Mouse (Mus musculus): Measurements from ENCODE around the gene Gm10065.

Gm10065 gene

GRCm38 (mm10) chr13:21478759-21479670 is at the start of gene Gm10065, which contains the start of gene Zkscan4:
Gm10065 (minus strand) TSS chr13:21479441.
Zkscan4 (plus strand) TSS chr13:21478907.
- WGBS, result 4% methylated on average over 31 of the region's 31 CpGs

DNA sequence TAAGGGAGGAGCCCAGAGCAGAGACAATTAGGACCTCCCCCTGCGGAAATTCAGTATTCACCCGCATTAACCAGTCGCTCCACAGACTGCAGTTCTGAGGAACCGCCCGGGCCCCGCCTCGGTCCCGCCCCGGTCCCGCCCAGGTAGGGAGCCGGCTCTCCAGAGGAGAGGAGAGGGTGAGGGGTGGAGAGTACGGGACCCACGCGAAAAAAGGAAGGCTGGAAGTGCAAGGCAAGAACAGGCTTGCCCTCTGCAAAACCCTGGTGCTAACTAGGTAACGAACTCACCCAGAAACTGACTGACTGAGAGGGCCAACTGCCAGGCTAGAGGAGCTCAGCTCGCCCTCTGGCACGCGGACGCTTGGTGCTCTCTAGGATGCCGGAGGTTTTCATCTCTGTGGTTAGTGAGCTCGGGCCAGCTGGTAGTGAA is 27.0 kb upstream of the Gm10065 start:
- WGBS, result 0% methylated on average over 21 of the region's 21 CpGs

DNA sequence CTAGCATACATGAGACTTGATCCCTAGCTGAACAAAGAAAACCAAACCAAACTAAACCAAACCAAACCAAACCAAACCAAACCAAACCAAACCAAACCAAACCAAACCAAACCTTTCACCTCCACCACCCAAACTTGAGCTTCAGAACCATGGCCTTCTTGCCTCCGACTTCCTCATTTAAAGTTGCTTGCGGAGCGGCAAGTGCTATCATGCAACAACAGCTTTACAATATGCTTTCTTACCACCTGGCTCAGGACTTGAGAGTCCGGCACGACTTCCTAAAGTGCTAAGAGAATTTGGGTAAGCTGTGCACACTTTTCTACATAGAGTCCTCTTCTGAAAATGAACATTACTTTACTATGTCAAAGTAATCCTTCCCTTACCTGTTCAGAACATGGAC is 23.1 kb upstream of the Gm10065 start:
- 91% methylated on average over 5 of the region's 5 CpGs for WGBS

DNA sequence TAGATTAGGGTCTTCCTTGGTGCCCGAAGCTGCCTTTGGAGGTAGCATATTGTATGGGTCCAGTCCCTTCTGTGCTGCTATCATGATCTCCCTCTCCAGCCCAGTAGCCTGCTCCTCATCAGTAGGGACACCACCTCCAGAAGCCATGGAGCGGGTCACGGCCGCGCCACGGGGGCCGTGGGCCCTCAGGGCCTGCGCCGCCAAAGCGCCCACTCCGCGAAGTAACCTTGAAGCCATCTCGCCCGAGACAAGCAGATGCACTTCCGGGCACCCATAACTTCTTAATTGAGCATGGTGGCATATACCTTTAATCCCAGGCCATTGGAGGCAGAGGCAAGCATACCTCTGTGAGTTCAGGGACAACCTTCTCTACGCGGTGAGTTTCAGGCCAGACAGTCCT is 21.9 kb upstream of the Gm10065 start, which contains the start of gene Gm11273:
Gene Gm11273, minus strand, starts transcription at position 237 of the 400 bp plus-strand sequence.
- 96% methylated on average over 17 of the region's 17 CpGs for WGBS

GRCm38 (mm10) chr13:21495080-21495479 is 15.8 kb upstream of the Gm10065 start, which contains the start of gene AK157302:
AK157302 (plus strand) TSS chr13:21495223.
- WGBS, result 96% methylated on average over 21 of the region's 21 CpGs

GRCm38 (mm10) chr13:21492847-21493246 is 13.6 kb upstream of the Gm10065 start:
- WGBS, result 93% methylated on average over 5 of the region's 5 CpGs

DNA sequence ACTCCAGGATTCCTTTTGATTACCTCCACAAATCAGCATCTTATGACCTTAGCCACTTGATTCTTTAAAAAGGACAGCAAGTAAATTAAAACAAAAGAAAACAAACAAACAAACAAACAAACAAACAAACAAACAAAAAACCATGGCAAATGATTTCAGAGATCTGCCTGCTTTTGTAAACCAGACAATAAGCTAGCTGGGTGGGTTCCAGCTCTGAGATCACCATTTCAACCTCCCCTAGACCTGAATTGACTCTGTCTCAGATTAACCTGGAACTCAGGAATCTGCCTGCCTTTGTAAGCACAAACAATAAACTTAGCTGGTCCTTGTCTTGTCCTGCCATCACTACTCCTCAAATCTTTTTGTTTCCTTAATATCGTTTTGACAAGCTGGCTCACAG is 7.6 kb upstream of the Gm10065 start:
- 89% methylated on average over 1 of the region's 1 CpGs for WGBS

DNA sequence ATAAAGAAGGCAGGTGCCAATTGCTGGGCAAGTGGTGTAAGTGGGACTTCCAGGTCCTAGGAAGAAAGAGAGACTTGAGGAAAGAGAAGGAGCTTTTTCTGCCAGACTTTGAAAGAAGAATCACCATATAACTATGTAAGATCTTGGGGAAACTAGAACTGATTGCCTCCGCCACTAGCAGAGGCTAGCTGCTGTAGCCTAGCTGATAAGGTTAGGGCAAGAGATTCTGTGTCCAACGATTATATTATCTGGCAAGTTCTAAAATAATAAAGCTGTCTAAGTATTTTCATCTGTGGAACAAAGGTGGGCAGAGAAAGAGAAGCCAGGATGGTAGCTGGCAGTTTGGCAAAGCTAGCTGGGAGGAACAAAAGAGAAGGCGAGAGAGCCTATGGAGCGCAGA is 6.8 kb downstream of the Gm10065 start:
- 40% methylated on average over 4 of the region's 4 CpGs for WGBS

DNA sequence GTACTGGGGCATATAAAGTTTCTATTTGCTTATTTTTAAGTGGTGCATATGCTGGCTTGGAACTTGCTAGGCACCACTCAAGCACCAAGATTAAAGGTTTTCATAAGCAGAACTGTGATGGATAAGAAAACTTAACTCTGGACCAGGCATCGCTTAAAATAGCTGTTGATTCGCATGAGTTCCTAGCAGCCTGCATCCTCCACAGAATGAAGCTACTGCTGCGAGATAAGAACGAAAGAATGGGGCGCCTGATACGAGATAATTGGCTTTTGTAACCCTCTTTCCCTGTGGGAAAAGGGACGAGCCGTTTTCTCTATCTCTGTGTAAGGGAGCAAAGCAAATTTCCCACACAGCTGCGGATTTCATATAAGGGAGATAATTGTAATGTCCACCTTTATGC is 10.1 kb downstream of the Gm10065 start:
- WGBS, result 23% methylated on average over 9 of the region's 9 CpGs

GRCm38 (mm10) chr13:21468061-21469019 is 10.9 kb downstream of the Gm10065 start, which contains the start of gene Nkapl:
Nkapl (minus strand) TSS chr13:21468509.
- WGBS, result under 1% methylated on average over 54 of the region's 54 CpGs

- 85% methylated on average over 10 of the region's 10 CpGs for WGBS
These were observed 11.9 kb downstream of the Gm10065 start for GRCm38 (mm10) chr13:21467336-21467735.

DNA sequence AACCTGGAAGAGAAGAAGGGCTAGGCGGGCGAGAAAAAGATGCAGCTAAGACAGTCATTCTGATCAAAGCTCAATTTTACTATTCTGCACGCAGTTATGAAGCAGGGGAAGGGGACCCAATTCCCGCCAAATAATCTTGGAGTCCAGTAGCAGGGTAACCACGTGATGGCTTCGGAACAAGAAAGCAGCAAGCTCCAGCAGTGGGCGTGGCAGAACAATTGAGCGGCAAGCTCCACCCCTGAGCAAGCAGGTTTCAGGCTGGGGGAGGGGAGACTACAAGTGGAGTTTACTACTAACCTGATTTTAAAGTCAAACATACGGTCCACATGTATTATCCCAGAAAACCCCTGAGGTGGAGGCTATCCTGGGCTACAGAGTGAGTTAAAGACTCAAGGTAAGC is 16.7 kb downstream of the Gm10065 start:
- 55% methylated on average over 9 of the region's 9 CpGs for WGBS

DNA sequence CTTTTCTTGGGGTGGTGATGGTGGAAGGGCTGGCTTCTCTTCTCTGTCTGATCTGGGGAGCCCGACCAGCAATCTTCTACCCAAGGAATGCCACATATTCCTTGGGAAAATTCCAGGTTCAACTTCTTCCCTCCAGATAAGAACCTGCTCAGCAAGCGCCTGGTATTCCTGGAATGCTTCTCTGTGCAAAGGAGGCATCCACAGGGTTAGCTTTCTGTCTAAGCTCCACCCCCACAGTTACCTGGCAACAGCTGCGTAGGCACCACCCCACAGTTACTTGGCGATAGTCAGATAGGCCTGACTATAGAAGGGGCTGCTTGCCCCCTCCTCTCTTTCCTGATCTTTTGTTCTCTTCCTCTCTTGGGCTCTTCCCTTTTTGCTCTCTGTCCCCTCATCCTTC is 22.9 kb downstream of the Gm10065 start:
- WGBS, result 28% methylated on average over 4 of the region's 4 CpGs

GRCm38 (mm10) chr13:21454133-21454532 is 25.1 kb downstream of the Gm10065 start:
- WGBS, result 88% methylated on average over 3 of the region's 3 CpGs

DNA sequence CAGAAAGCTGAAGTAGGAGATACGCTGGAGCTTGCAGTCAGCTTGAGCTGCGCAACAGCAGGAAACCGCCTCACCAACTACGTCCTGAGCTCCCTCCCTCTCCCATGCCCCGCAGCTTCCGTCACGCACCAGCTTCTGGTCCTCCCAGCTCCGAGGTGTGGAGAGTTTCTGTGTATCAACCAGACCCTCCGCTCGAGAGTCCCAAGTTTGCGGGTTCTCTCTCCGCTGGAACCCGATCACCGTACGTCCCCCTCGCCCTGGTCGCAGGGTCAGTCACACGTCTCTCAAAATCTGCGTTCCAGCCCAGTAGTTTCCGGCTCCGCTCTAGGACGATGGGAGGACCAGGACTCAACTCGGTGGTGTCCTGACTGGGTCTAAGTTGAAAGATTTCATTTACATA is 25.8 kb downstream of the Gm10065 start, which contains the start of gene Zscan26:
Gene Zscan26, minus strand, starts transcription at position 282 of the 400 bp plus-strand sequence.
- under 1% methylated on average over 23 of the region's 23 CpGs for WGBS

GRCm38 (mm10) chr13:21453042-21453441 is 26.2 kb downstream of the Gm10065 start:
- WGBS, result under 1% methylated on average over 13 of the region's 13 CpGs

DNA sequence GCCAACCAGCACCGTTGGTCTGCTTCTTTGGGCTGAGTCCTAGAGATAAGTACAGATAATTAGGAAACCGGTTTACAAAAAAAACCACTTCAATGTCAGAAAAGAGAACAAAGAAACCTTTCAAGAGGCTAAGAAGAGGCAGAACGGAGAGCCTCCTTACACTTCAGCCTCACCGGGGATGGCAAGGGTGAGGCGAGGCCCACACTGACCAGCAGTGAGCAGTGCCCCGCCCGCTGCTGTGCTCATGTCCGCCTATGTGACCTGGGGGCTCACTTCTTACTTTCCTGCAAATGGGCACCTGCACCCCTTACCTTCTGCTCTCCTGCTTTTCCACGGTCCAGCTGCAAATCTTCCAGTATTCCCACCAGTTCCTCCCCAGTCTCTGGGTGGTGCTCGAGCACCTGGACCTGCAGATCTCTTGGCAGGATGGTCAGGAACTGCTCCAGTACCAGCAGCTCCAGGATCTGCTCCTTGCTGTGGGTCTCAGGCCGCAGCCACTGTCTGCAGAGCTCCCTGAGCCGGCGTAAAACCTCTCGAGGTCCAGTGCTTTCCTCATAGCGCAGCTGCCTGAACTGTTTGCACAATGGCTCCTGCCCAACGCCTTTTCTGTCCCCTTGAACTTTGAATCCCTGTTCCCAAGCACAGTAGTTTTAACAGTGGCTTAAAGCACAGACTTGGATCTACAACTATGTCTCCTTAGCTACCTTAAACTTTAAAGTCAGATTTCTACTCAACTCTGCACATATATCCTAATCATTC is 31.2 kb downstream of the Gm10065 start:
- 80% methylated on average over 16 of the region's 16 CpGs for WGBS

DNA sequence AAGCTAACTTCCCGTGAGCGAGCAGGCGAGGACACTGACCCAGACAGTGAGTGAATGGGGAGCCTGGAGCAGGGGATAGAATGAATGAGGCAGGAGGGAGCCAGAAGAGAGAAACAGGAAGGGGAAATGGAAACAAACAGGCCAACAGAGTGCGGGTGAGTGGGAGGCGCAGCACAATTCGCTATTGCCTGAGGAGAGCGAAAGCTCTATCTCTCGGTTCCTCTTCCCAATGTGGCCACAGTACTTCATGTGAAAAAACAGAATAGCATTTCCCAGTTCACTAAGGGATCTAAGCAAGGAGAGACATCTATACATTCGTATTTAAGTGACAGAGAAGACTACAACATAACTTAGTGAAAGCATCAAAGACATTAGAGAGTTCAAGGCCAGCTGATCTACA is 32.4 kb downstream of the Gm10065 start:
- 75% methylated on average over 9 of the region's 9 CpGs for WGBS

GRCm38 (mm10) chr13:21441207-21441572 is 38.1 kb downstream of the Gm10065 start:
- WGBS, result 19% methylated on average over 10 of the region's 10 CpGs

DNA sequence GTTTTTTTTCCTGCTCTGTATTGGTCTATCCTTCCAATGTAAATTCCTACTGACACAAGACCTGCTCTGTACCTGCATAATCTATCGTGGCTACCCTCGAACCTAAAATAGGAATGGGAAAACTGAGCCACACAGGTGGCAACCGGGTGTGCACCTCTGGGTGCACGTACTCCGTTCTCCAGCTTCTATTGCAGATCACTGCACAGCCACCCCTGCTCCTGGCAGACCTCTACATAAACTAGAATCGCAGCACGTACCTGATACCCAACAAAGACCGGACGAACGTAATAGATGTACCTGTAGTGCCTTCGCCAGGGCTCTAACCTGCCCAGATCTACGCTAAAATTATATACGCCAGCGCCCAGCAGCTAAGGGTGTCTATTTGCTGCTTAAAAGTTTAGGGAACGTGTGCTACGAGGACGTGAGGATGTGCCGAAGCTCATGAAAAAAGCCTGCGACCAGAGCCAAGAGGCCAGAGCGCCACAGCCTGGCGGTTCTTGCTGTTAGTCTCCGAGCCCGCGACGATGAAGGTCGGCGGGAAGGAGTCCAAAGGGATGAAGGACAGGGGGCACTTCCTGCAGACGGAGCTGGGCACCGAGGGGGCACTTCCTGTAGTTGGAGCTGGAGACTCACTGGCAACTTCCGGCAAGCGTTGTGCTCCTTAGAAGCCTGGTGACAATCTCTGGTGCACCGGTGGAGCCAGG is 38.6 kb downstream of the Gm10065 start, which contains the start of gene Pgbd1:
Gene Pgbd1, minus strand, starts transcription at position 556 of the 704 bp plus-strand sequence.
- under 1% methylated on average over 32 of the region's 32 CpGs for WGBS
